Mouse (Mus musculus) gastrocnemius, postnatal 25 days (tissue): ENCODE results near the gene Ccr7. TPM values are rescaled to one million over a fixed set of nuclear protein-coding genes. Genes with fewer than 3 reads are reported as not detected.

ENCODE experiments used
- DNase-seq: peaks from one replicate; pipeline ENCODE4 v3.0.0; 2022
- total RNA-seq, 2 experiments: library from RNA; stranded (reverse); gene quantifications; 1 replicate in 1 of 2; 2 replicates in 1 of 2; pipeline ENCODE4 v1.2.3; 2021

The Ccr7 gene
- total RNA-seq, 2 experiments from 2014 or later = not detected

DNA sequence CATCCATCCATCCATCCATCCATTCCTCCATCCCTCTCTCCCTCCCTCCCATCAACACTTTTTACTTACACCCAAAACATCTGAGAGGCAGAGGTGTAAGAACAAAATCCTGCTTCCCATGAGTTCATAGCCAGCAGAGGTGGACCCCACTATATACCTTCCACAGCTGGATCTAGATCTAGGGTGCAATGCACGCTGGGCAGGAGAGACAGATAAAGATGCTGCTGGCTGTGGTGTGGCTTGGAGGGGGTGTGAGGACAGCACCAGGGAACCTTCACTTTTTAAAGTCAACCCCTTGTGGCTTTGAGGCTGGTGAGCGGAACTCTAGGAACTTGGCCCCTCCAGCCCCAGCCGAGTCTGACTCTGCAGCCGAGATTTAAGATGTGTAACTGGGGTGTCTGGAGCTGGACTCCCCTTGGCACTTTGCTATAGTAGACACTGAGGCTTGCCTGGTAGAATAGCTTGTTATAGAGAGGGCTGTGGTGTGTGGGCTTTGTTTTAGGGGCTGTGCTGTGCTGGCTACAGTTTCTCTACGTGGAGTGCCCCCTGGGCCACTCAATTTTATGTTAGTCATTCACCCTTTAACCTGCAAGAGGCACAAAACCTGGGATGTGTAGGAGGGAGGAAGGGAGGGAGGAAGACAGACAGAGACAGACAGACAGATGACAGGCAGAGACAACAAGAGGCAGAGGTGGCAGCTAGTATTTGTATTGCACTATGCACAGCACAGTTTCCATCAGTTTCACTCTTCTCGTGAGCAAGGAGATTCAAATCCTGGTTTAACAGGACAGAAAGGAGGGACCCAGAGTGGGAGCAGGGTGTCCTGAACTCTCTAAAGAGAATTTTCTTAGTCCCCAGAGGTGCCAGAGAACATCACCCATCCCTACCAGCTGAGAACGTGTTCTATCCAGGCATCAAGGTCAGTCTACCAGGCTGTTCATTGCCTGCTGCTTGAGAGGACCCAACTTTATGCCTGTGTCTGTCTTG, 817 bp downstream of the Ccr7 start:
- no peak for DNase-seq

DNA sequence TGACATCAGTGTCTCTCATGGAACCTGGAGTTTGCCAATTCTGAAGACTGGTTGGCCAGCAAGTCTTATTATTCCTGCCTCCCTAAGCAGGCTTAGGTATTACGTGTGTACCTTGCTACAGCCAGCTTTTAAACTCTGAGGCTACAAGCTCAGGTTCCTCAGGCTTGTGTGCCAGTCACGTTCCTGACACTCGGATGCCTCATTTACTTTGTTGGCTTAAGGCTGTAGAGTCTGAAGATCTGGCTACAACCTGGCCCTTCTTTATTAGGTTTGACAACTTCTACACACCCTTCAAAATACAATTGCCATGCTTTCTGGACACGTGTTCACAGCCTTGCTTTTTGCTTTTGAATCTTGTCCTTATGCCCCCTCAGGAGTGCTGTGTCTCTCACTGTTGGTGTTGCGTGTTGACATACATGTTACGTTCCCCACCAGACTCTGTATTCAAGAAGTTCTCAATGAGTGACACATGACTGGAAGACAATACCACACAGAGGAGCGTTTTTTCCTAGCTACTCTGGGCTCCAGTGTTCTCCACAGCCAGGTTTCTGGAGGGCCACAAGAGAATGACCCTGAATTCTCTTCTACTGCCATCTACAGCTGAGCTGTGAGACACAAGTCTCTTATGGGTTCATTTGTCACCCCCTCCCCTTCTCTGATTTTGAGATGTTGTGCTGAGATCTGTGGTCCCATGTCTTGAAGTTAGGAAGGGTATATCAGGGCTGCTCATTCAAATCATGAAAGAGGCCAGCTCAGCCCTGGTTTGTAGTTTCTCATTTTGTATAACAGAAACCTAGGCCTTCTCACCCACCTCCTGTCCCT, 2.3 kb downstream of the Ccr7 start:
- DNase-seq = no peak

GRCm38 (mm10) chr11:99151333-99151930, 3.4 kb downstream of the Ccr7 start:
- DNase-seq = no peak

GRCm38 (mm10) chr11:99150889-99151288, 4.0 kb downstream of the Ccr7 start:
- DNase-seq = no peak

DNA sequence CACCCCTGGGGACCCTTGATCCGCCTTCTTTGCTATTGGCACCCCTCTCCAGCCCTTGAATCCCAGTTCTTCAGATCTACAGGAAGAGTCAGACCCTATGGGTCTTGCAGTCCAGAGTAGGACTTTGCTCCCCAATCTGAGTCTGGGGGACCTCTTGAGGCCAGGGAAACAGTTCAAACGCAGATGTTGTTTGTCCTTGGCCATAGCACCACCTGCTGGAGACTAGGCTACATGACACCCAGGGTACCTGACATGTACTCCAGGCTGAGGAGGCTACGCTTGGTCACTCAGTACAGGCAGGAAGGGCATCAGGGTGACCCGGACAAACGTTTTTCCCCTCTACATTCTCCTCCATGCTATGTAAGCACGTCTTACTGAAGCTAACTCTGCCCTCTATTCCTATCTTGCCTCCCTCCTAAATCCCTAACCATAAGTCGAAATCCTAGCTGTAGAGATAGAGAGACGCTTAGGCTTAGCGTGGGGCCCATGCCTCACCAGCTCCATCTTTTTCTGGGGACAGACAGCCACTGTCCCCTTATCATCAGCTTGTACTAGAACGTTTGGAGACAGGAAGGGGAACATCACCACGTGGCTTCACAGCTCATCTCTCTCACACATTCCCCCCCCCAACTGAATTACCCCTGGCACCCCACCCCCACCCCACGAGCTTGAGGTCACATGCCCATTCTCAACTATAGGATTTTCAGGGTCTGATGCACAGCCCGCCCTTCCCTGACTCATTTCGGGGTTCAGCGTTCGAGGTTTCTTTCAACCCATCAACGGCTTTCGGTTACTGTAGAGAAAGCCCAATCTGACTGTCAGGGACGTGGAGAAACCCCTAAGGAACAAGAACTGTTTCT, 4.7 kb downstream of the Ccr7 start:
- DNase-seq = peak; percentile 64

GRCm38 (mm10) chr11:99148896-99149703, 5.8 kb downstream of the Ccr7 start:
- DNase-seq = no peak

DNA sequence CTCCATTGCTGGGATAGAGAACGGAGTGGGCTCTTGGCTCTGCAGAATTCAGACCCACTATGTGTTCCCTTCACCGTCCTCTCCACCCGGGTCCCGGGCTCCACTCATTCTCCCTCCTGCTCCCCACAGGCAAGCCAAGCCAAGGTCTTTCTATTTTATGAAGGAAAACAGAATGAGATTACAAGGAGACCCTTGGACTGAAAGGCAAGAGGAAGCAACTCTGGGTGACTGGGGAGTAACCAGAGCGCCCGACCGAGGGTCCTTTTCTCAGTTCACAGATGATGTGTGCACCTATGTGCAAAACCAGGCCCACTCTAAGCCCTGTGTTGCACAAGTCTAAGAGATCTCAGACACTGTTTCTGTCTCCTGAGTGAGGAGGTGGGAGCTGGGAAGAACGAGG, 6.5 kb downstream of the Ccr7 start:
- no peak for DNase-seq

DNA sequence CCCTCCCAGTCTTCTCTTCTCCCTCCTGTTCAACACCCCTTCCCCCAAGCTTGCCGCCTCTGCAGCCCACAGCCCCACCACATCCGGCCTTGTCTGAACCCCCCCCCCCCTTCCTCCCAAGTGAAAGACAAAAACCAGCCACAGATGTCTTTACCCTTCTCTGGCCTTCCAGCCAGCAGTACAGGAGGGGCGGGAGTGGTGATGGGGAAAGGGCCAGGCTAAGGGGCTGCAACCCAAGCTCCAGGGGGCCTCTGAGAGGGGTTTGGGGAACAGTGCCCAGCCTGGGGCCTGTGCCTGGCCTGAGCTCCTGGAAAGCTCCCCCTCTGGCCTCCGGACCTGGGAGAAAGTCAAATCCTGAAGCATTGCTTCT, 7.0 kb downstream of the Ccr7 start:
- no peak for DNase-seq

GRCm38 (mm10) chr11:99147041-99147919, 7.6 kb downstream of the Ccr7 start:
- no peak for DNase-seq

- DNase-seq = no peak
These were observed 8.3 kb downstream of the Ccr7 start for GRCm38 (mm10) chr11:99146558-99146957.

DNA sequence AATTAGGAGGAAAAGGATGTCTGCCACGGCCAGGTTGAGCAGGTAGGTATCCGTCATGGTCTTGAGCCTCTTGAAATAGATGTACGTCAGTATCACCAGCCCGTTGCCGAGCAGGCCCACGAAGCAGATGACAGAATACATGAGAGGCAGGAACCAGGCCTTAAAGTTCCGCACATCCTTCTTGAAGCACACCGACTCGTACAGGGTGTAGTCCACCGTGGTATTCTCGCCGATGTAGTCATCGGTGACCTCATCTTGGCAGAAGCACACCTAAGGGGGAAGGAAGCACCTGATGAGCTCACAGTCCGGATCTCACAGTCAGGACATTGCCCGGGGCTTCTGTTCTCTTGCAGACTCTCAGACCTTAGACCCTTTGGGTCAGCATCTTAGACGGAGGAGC, 9.1 kb downstream of the Ccr7 start:
- no peak for DNase-seq

DNA sequence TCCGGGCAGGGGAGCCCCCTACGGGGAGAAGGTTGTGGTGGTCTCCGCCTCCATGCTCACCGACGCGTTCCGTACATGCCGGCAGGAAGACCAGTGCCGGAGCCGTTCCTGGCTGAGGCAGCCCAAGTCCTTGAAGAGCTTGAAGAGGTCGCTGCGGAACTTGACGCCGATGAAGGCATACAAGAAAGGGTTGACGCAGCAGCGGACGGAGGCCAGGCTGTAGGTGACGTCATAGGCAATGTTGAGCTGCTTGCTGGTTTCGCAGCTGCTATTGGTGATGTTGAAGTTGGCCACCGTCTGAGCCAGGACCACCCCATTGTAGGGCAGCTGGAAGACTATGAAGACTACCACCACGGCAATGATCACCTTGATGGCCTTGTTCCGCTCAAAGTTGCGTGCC, 9.9 kb downstream of the Ccr7 start:
- no peak for DNase-seq

- no peak for DNase-seq
These were observed 10.4 kb downstream of the Ccr7 start for GRCm38 (mm10) chr11:99144456-99144855.

GRCm38 (mm10) chr11:99143123-99144082, 11.5 kb downstream of the Ccr7 start:
- no peak for DNase-seq

GRCm38 (mm10) chr11:99142493-99143095, 12.3 kb downstream of the Ccr7 start:
- no peak for DNase-seq

DNA sequence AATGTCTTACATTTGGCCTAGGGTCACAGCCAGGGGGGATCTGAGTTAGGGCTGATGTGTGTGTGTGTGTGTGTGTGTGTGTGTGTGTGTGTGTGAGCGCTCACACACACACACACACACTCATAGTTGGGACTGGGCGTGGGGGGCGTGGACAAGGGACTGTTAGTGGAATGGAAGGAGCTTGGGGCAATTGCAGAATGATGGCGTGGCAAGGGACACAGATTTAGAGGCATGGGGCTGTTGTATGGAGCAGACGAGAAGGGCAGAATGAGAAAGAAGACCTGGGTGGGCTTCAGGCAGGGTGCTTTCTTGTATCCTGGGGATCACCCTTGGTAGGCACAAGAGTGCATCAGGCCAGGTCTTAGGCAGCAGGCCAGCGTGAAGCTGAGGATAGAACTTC, 12.8 kb downstream of the Ccr7 start:
- no peak for DNase-seq

DNA sequence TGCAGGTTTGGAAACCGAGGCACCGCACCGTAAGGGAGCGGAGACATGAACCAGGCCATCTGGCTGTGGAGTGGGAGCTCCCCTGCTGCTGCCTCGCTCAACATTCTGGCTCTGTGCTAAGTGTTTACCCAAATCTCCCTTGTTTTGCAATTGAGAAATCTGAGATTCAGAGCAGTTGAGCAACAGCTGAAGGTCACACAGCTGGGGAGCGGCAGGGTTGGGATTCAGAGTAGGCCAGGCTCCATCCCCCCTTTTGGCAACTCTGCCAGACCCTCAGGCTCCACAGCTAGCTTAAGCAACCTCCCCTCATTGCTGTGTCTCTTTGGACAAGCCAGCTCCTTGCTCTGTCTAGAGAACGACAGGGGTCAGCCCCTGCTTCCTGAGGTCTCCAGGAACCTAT, 13.3 kb downstream of the Ccr7 start:
- DNase-seq = peak; percentile 68

DNA sequence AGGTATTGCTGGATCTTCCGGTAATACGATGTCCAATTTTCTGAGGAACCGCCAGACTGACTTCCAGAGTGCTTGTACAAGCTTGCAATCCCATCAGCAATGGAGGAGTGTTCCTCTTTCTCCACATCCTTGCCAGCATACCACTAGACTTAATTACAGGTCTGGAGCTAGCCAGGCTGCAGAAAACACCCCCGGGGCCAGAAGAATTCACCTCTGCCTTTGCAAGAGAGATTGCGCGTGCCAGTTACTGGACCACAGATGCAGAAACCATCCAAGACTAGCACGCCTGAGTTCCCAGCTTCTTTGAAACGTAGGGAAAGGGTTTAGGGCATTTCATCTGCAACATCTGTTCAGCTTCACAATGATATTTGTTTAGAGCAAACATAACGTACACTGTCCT, 15.9 kb downstream of the Ccr7 start:
- no peak for DNase-seq
